Mouse (Mus musculus) hindbrain, postnatal 0 days (tissue): ENCODE results near the gene Inka1. TPM values are rescaled to one million over a fixed set of nuclear protein-coding genes. Genes with fewer than 3 reads are reported as not detected.

Experiments used
- ATAC-seq: fragments of 200-750 bp; cut with Nextera tagmentation; 2 replicates; pipeline ENCODE4 v1.8.0; 2017; ENCODE audit warnings: mild to moderate bottlenecking, moderate TSS enrichment, moderate library complexity
- DNase-seq: peaks from one replicate; pipeline ENCODE4 v3.0.0-alpha.2; 2015; ENCODE audit warnings: low spot score
- H3K27ac ChIP-seq: fragments of 300-500 bp; sonication (generic); 2 replicates; pipeline ENCODE4 v1.5.1; 2014; ENCODE audit warnings: mild to moderate bottlenecking
- H3K27me3 ChIP-seq: fragments of 300-500 bp; sonication (generic); 2 replicates; pipeline ENCODE4 v1.6.1; 2014; ENCODE audit warnings: low read length, mixed read lengths; ENCODE audit not compliant: insufficient read depth
- H3K36me3 ChIP-seq: fragments of 300-500 bp; sonication (generic); 2 replicates; pipeline ENCODE4 v1.6.1; 2014; ENCODE audit warnings: low read length, mixed read lengths; ENCODE audit not compliant: insufficient read depth
- H3K4me1 ChIP-seq: fragments of 300-500 bp; sonication (generic); 2 replicates; pipeline ENCODE4 v1.6.1; 2014; ENCODE audit warnings: antibody characterized with exemption, low read length, mixed read lengths; ENCODE audit not compliant: insufficient read depth
- H3K4me2 ChIP-seq: fragments of 300-500 bp; sonication (generic); 2 replicates; pipeline ENCODE4 v1.6.1; 2014; ENCODE audit warnings: low read depth, mild to moderate bottlenecking, low read length, moderate library complexity, mixed read lengths
- H3K4me3 ChIP-seq: fragments of 300-500 bp; sonication (generic); 2 replicates; pipeline ENCODE4 v1.5.1; 2014; ENCODE audit warnings: low read length
- H3K9ac ChIP-seq: fragments of 300-500 bp; sonication (generic); replicated peaks from 2 replicates; pipeline ENCODE4 v1.6.1; 2014; ENCODE audit warnings: mild to moderate bottlenecking, low read length, moderate library complexity, mixed read lengths
- H3K9me3 ChIP-seq: fragments of 300-500 bp; sonication (generic); 2 replicates; pipeline ENCODE4 v1.6.1; 2016; ENCODE audit warnings: low read length, mixed read lengths
- CTCF ChIP-seq: IDR thresholded peaks from 2 replicates; pipeline ENCODE4 v1.5.1; 2016; ENCODE audit warnings: antibody characterized with exemption, control low read depth, low read depth
- WGBS: fragments of 180-500 bp; shearing (Covaris S2); extraction: QIAGEN DNeasy Blood & Tissue Kit; methylation state at CpG from one replicate; pipeline ENCODE4 v1.1.7; 2014; 5-methylcytosine and 5-hydroxymethylcytosine counted together
- polyA plus RNA-seq: library from polyadenylated mRNA; unstranded; fragments of >200 nt; fragmentation: Nextera tagmentation; extraction: Ambion mirVana; gene quantifications from 2 replicates; pipeline ENCODE4 v1.2.1, GENCODE M21; 2015
- total RNA-seq: library from RNA; depleted of rRNA; stranded (reverse); fragments of >200 nt; gene quantifications from 2 replicates; pipeline ENCODE4 v1.2.3, GENCODE M21; 2014

The Inka1 gene
- total and polyA plus RNA-seq, 2 experiments from 2014 or later = 7.3 to 18.0 TPM

- Histone ChIP-seq H3K27ac (peak within 1 kb of the TSS; percentile 99), H3K9ac (peak within 1 kb of the TSS; percentile 97), H3K9me3 (no peaks in the 10 kb centered on the region), H3K4me2 (peak within 1 kb of the TSS; percentile 93), H3K4me1 (peaks cover 21% of the 10 kb centered on the region), H3K4me3 (peak within 1 kb of the TSS; percentile 98), H3K27me3 (no peaks in the 10 kb centered on the region), H3K36me3 (no peaks in the 10 kb centered on the region)
- under 1% methylated on average over 50 of the region's 51 CpGs for WGBS
- TF ChIP-seq CTCF = no peak
- DNase-seq (peak; percentile 100), ATAC-seq (peak; percentile 99)
These were observed 16.5 kb upstream of the Inka1 start, which contains the start of gene Ip6k1 for GRCm38 (mm10) chr9:108001922-108002770. Gene Ip6k1, plus strand, starts transcription at chr9:108002501.

DNA sequence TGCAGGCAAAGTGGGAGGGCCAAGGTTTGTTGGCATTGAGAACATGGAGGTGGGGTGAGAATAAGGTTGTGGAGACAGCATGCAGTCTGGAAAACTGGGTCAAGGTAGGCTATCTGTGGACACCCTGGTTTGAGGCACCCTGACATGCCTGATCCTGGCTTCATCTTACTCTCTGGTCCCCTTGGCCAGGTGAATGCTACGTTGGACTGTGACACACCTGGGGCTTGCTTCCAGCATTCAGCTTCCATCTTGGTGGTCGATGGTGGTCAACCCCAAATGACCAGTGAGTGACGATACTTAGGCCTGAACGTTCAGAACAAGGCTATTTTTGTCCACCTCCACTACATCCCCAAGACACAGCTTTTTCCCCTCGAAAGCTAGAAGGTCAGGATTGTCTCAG lies 10.4 kb upstream of the Inka1 start, which contains the start of gene Gm20662:
Gene Gm20662, plus strand, starts transcription at position 301 of the 400 bp plus-strand sequence.
- 91% methylated on average over 5 of the region's 5 CpGs for WGBS
- Histone ChIP-seq H3K9me3 (no peaks in the 10 kb centered on the region), H3K27me3 (no peaks in the 10 kb centered on the region), H3K4me1 (no peaks in the 10 kb centered on the region), H3K9ac (no peak within 1 kb of the TSS), H3K27ac (no peak within 1 kb of the TSS), H3K36me3 (no peaks in the 10 kb centered on the region), H3K4me2 (no peak within 1 kb of the TSS), H3K4me3 (no peak within 1 kb of the TSS)
- TF ChIP-seq CTCF = no peak
- no peak for ATAC-seq
- no peak for DNase-seq

- no peak for TF ChIP-seq CTCF
- Histone ChIP-seq H3K4me1 (no peaks in the 10 kb centered on the region), H3K9me3 (no peaks in the 10 kb centered on the region), H3K27me3 (no peaks in the 10 kb centered on the region), H3K4me3 (no peak overlapping the region), H3K36me3 (no peaks in the 10 kb centered on the region), H3K27ac (no peak overlapping the region), H3K9ac (no peak overlapping the region), H3K4me2 (no peak overlapping the region)
- ATAC-seq (no peak), DNase-seq (no peak)
- 88% methylated on average over 21 of the region's 21 CpGs for WGBS
These were observed 9.8 kb upstream of the Inka1 start for GRCm38 (mm10) chr9:107995513-107995912.

DNA sequence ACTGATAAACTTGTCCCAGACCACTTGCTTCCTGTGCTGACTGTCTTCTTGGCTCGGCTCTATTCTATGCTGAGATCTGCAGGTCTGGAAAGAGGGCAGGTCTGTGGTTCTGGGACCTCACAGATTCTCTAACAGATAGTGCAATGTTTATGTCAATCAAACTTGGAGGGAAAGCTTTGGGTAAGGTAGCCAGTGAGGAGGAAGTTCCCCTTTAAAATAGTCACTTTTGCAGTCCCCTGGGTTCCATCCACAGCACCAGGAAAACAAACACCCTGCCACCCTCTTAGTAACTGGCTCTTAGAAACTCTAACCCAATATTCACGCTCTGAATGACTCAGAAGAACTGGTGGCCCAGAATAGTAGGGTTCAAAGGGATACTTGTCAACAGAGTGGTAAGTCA lies 8.8 kb upstream of the Inka1 start:
- no peaks in the 10 kb centered on the region for H3K36me3 ChIP-seq
- H3K4me2 ChIP-seq = no peak overlapping the region
- no peak for DNase-seq
- H3K4me1 ChIP-seq = no peaks in the 10 kb centered on the region
- no peaks in the 10 kb centered on the region for H3K27me3 ChIP-seq
- no peak overlapping the region for H3K4me3 ChIP-seq
- TF ChIP-seq CTCF = no peak
- WGBS = 70% methylated on average over 2 of the region's 2 CpGs
- H3K9ac ChIP-seq = no peak overlapping the region
- H3K9me3 ChIP-seq = no peaks in the 10 kb centered on the region
- H3K27ac ChIP-seq = no peak overlapping the region
- no peak for ATAC-seq

GRCm38 (mm10) chr9:107993013-107993412 lies 7.3 kb upstream of the Inka1 start:
- DNase-seq (no peak), ATAC-seq (no peak)
- H3K9ac ChIP-seq = no peak overlapping the region
- H3K4me3 ChIP-seq = no peak overlapping the region
- H3K27ac ChIP-seq = no peak overlapping the region
- no peaks in the 10 kb centered on the region for H3K36me3 ChIP-seq
- no peak for TF ChIP-seq CTCF
- no peaks in the 10 kb centered on the region for H3K4me1 ChIP-seq
- H3K27me3 ChIP-seq = no peaks in the 10 kb centered on the region
- 87% methylated on average over 11 of the region's 11 CpGs for WGBS
- no peaks in the 10 kb centered on the region for H3K9me3 ChIP-seq
- H3K4me2 ChIP-seq = no peak overlapping the region

GRCm38 (mm10) chr9:107992197-107992596 lies 6.5 kb upstream of the Inka1 start, which contains the start of gene Cdhr4:
Gene Cdhr4, plus strand, starts transcription at chr9:107992497.
- no peak within 1 kb of the TSS for H3K27ac ChIP-seq
- no peak within 1 kb of the TSS for H3K4me3 ChIP-seq
- H3K9ac ChIP-seq = no peak within 1 kb of the TSS
- H3K9me3 ChIP-seq = no peaks in the 10 kb centered on the region
- no peaks in the 10 kb centered on the region for H3K4me1 ChIP-seq
- DNase-seq (no peak), ATAC-seq (no peak)
- no peak within 1 kb of the TSS for H3K4me2 ChIP-seq
- no peaks in the 10 kb centered on the region for H3K27me3 ChIP-seq
- no peak for TF ChIP-seq CTCF
- 50% methylated on average over 2 of the region's 2 CpGs for WGBS
- no peaks in the 10 kb centered on the region for H3K36me3 ChIP-seq

- no peak for ATAC-seq
- Histone ChIP-seq H3K4me1 (peaks cover 6% of the 10 kb centered on the region; the same call in 1 of the 2 replicates), H3K27me3 (no peaks in the 10 kb centered on the region), H3K4me3 (no peak overlapping the region), H3K9me3 (no peaks in the 10 kb centered on the region), H3K27ac (no peak overlapping the region), H3K36me3 (no peaks in the 10 kb centered on the region), H3K4me2 (no peak overlapping the region), H3K9ac (no peak overlapping the region)
- no peak for TF ChIP-seq CTCF
- 71% methylated on average over 3 of the region's 3 CpGs for WGBS
- no peak for DNase-seq
These were observed 2.3 kb upstream of the Inka1 start for GRCm38 (mm10) chr9:107987950-107988349.
